Mouse (Mus musculus): Measurements from ENCODE around the gene Ccdc83. TPM values are rescaled to one million over a fixed set of nuclear protein-coding genes. Genes with fewer than 3 reads are reported as not detected.

Gene Ccdc83
- polyA plus RNA-seq, 1 experiment, result not detected

GRCm38 (mm10) chr7:90261902-90262599, 3.5 kb downstream of the Ccdc83 start:
- Histone ChIP-seq H3K27ac (ENCODE audit: insufficient read depth, low read length) (no peak overlapping the region), H3K4me1 (ENCODE audit: control insufficient read depth, insufficient read depth, insufficient read length) (no peaks in the 10 kb centered on the region), H3K27me3 (ENCODE audit: control insufficient read depth, insufficient read depth, low read length) (no peaks in the 10 kb centered on the region), H3K4me3 (ENCODE audit: extremely low read depth, insufficient read depth, insufficient read length) (no peak overlapping the region), H3K36me3 (ENCODE audit: control insufficient read depth, insufficient read depth, low read length) (no peaks in the 10 kb centered on the region)
- no peak for TF ChIP-seq POLR2A (IDR thresholded peaks at IDR 0.05; ENCODE audit: low read depth, low read length)
- TF ChIP-seq CTCF (IDR thresholded peaks at IDR 0.05; ENCODE audit: extremely low read depth, insufficient read depth, insufficient read length, insufficient replicate concordance), result no peak
- DNase-seq (ENCODE audit: low read depth in 1 of 2, low spot score in 2 of 2), result no peak
- 65% methylated on average over 7 of the region's 7 CpGs for WGBS

- H3K27me3 ChIP-seq (ENCODE audit: control insufficient read depth, insufficient read depth, low read length), result no peaks in the 10 kb centered on the region
- no peaks in the 10 kb centered on the region for H3K36me3 ChIP-seq (ENCODE audit: control insufficient read depth, insufficient read depth, low read length)
- H3K27ac ChIP-seq (ENCODE audit: insufficient read depth, low read length), result no peak overlapping the region
- 80% methylated on average over 2 of the region's 2 CpGs for WGBS
- no peak for DNase-seq (ENCODE audit: low read depth in 1 of 2, low spot score in 2 of 2)
- no peak for TF ChIP-seq CTCF (IDR thresholded peaks at IDR 0.05; ENCODE audit: extremely low read depth, insufficient read depth, insufficient read length, insufficient replicate concordance)
- TF ChIP-seq POLR2A (IDR thresholded peaks at IDR 0.05; ENCODE audit: low read depth, low read length), result no peak
- H3K4me3 ChIP-seq (ENCODE audit: extremely low read depth, insufficient read depth, insufficient read length), result no peak overlapping the region
- H3K4me1 ChIP-seq (ENCODE audit: control insufficient read depth, insufficient read depth, insufficient read length), result no peaks in the 10 kb centered on the region
Observed at GRCm38 (mm10) chr7:90259899-90260298, 5.7 kb downstream of the Ccdc83 start.

GRCm38 (mm10) chr7:90258701-90259100, 6.9 kb downstream of the Ccdc83 start:
- TF ChIP-seq CTCF (IDR thresholded peaks at IDR 0.05; ENCODE audit: extremely low read depth, insufficient read depth, insufficient read length, insufficient replicate concordance) (no peak), POLR2A (IDR thresholded peaks at IDR 0.05; ENCODE audit: low read depth, low read length) (no peak)
- H3K27ac ChIP-seq (ENCODE audit: insufficient read depth, low read length), result no peak overlapping the region
- no peak overlapping the region for H3K4me3 ChIP-seq (ENCODE audit: extremely low read depth, insufficient read depth, insufficient read length)
- H3K4me1 ChIP-seq (ENCODE audit: control insufficient read depth, insufficient read depth, insufficient read length), result no peaks in the 10 kb centered on the region
- H3K36me3 ChIP-seq (ENCODE audit: control insufficient read depth, insufficient read depth, low read length), result no peaks in the 10 kb centered on the region
- DNase-seq (ENCODE audit: low read depth in 1 of 2, low spot score in 2 of 2), result no peak
- WGBS, result 90% methylated on average over 2 of the region's 2 CpGs
- no peaks in the 10 kb centered on the region for H3K27me3 ChIP-seq (ENCODE audit: control insufficient read depth, insufficient read depth, low read length)

GRCm38 (mm10) chr7:90252946-90253345, 12.6 kb downstream of the Ccdc83 start:
- Histone ChIP-seq H3K27me3 (ENCODE audit: control insufficient read depth, insufficient read depth, low read length) (no peaks in the 10 kb centered on the region), H3K4me1 (ENCODE audit: control insufficient read depth, insufficient read depth, insufficient read length) (no peaks in the 10 kb centered on the region), H3K4me3 (ENCODE audit: extremely low read depth, insufficient read depth, insufficient read length) (no peak overlapping the region), H3K36me3 (ENCODE audit: control insufficient read depth, insufficient read depth, low read length) (no peaks in the 10 kb centered on the region), H3K27ac (ENCODE audit: insufficient read depth, low read length) (no peak overlapping the region)
- WGBS, result 81% methylated on average over 5 of the region's 5 CpGs
- TF ChIP-seq CTCF (IDR thresholded peaks at IDR 0.05; ENCODE audit: extremely low read depth, insufficient read depth, insufficient read length, insufficient replicate concordance) (no peak), POLR2A (IDR thresholded peaks at IDR 0.05; ENCODE audit: low read depth, low read length) (no peak)
- no peak for DNase-seq (ENCODE audit: low read depth in 1 of 2, low spot score in 2 of 2)

- Histone ChIP-seq H3K27me3 (ENCODE audit: control insufficient read depth, insufficient read depth, low read length) (no peaks in the 10 kb centered on the region), H3K27ac (ENCODE audit: insufficient read depth, low read length) (no peak overlapping the region), H3K4me1 (ENCODE audit: control insufficient read depth, insufficient read depth, insufficient read length) (no peaks in the 10 kb centered on the region), H3K36me3 (ENCODE audit: control insufficient read depth, insufficient read depth, low read length) (no peaks in the 10 kb centered on the region), H3K4me3 (ENCODE audit: extremely low read depth, insufficient read depth, insufficient read length) (no peak overlapping the region)
- TF ChIP-seq POLR2A (IDR thresholded peaks at IDR 0.05; ENCODE audit: low read depth, low read length), result no peak
- no peak for TF ChIP-seq CTCF (IDR thresholded peaks at IDR 0.05; ENCODE audit: extremely low read depth, insufficient read depth, insufficient read length, insufficient replicate concordance)
- DNase-seq (ENCODE audit: low read depth in 1 of 2, low spot score in 2 of 2), result no peak
- WGBS, result 67% methylated on average over 5 of the region's 5 CpGs
Observed at GRCm38 (mm10) chr7:90243643-90244042, 21.9 kb downstream of the Ccdc83 start.

- TF ChIP-seq CTCF (IDR thresholded peaks at IDR 0.05; ENCODE audit: extremely low read depth, insufficient read depth, insufficient read length, insufficient replicate concordance), result no peak
- no peak for TF ChIP-seq POLR2A (IDR thresholded peaks at IDR 0.05; ENCODE audit: low read depth, low read length)
- Histone ChIP-seq H3K27ac (ENCODE audit: insufficient read depth, low read length) (no peak overlapping the region), H3K4me3 (ENCODE audit: extremely low read depth, insufficient read depth, insufficient read length) (no peak overlapping the region), H3K36me3 (ENCODE audit: control insufficient read depth, insufficient read depth, low read length) (no peaks in the 10 kb centered on the region), H3K27me3 (ENCODE audit: control insufficient read depth, insufficient read depth, low read length) (no peaks in the 10 kb centered on the region), H3K4me1 (ENCODE audit: control insufficient read depth, insufficient read depth, insufficient read length) (no peaks in the 10 kb centered on the region)
- 60% methylated on average over 6 of the region's 6 CpGs for WGBS
- no peak for DNase-seq (ENCODE audit: low read depth in 1 of 2, low spot score in 2 of 2)
Observed at GRCm38 (mm10) chr7:90243151-90243550, 22.4 kb downstream of the Ccdc83 start.

- Histone ChIP-seq H3K4me3 (ENCODE audit: extremely low read depth, insufficient read depth, insufficient read length) (no peak overlapping the region), H3K27me3 (ENCODE audit: control insufficient read depth, insufficient read depth, low read length) (no peaks in the 10 kb centered on the region), H3K36me3 (ENCODE audit: control insufficient read depth, insufficient read depth, low read length) (no peaks in the 10 kb centered on the region), H3K4me1 (ENCODE audit: control insufficient read depth, insufficient read depth, insufficient read length) (no peaks in the 10 kb centered on the region), H3K27ac (ENCODE audit: insufficient read depth, low read length) (no peak overlapping the region)
- DNase-seq (ENCODE audit: low read depth in 1 of 2, low spot score in 2 of 2), result no peak
- TF ChIP-seq POLR2A (IDR thresholded peaks at IDR 0.05; ENCODE audit: low read depth, low read length), result no peak
- no peak for TF ChIP-seq CTCF (IDR thresholded peaks at IDR 0.05; ENCODE audit: extremely low read depth, insufficient read depth, insufficient read length, insufficient replicate concordance)
- 45% methylated on average over 4 of the region's 4 CpGs for WGBS
Observed at GRCm38 (mm10) chr7:90236289-90236905, 29.2 kb downstream of the Ccdc83 start.

All from spleen, adult 2 months (tissue).